Mouse (Mus musculus) kidney, adult 11 months (tissue): Measurements from ENCODE around the gene Ntf3.

Source experiments
- DNase-seq: peaks from one replicate; pipeline ENCODE4 v3.0.0; 2022

Ntf3 gene

GRCm38 (mm10) chr6:126166548-126167207 lies at the start of gene Ntf3:
Ntf3 (minus strand) TSS chr6:126166910.
- DNase-seq: no peak

- no peak for DNase-seq
These were observed 46.6 kb upstream of the Ntf3 start for GRCm38 (mm10) chr6:126213330-126213729.

GRCm38 (mm10) chr6:126203366-126203765 lies 36.7 kb upstream of the Ntf3 start:
- no peak for DNase-seq

- DNase-seq: peak; percentile 4
These were observed 36.2 kb upstream of the Ntf3 start for GRCm38 (mm10) chr6:126202959-126203358.

GRCm38 (mm10) chr6:126201721-126202120 lies 35.0 kb upstream of the Ntf3 start:
- DNase-seq: peak; percentile 23

- no peak for DNase-seq
These were observed 33.2 kb upstream of the Ntf3 start for GRCm38 (mm10) chr6:126199916-126200315.

GRCm38 (mm10) chr6:126194760-126195159 lies 28.1 kb upstream of the Ntf3 start:
- DNase-seq: no peak

- DNase-seq: no peak
These were observed 23.6 kb upstream of the Ntf3 start for GRCm38 (mm10) chr6:126190218-126190871.

GRCm38 (mm10) chr6:126187400-126187799 lies 20.7 kb upstream of the Ntf3 start:
- no peak for DNase-seq

- no peak for DNase-seq
These were observed 19.4 kb upstream of the Ntf3 start for GRCm38 (mm10) chr6:126186116-126186515.

GRCm38 (mm10) chr6:126172071-126172470 lies 5.4 kb upstream of the Ntf3 start:
- DNase-seq: no peak

GRCm38 (mm10) chr6:126170772-126171171 lies 4.1 kb upstream of the Ntf3 start:
- no peak for DNase-seq

GRCm38 (mm10) chr6:126167731-126168130 lies 1.0 kb upstream of the Ntf3 start:
- no peak for DNase-seq

- no peak for DNase-seq
These were observed 489 bp upstream of the Ntf3 start for GRCm38 (mm10) chr6:126167208-126167590.

- DNase-seq: no peak
These were observed 1.0 kb downstream of the Ntf3 start for GRCm38 (mm10) chr6:126165591-126166155.

- no peak for DNase-seq
These were observed 1.9 kb downstream of the Ntf3 start for GRCm38 (mm10) chr6:126164781-126165180.

GRCm38 (mm10) chr6:126163861-126164755 lies 2.6 kb downstream of the Ntf3 start:
- no peak for DNase-seq

- DNase-seq: peak; percentile 40
These were observed 3.5 kb downstream of the Ntf3 start for GRCm38 (mm10) chr6:126163181-126163621.

GRCm38 (mm10) chr6:126162351-126162758 lies 4.4 kb downstream of the Ntf3 start:
- no peak for DNase-seq

- no peak for DNase-seq
These were observed 5.0 kb downstream of the Ntf3 start for GRCm38 (mm10) chr6:126161571-126162340.

- DNase-seq: peak; percentile 27
These were observed 6.7 kb downstream of the Ntf3 start for GRCm38 (mm10) chr6:126160067-126160411.

- DNase-seq: peak; percentile 36
These were observed 7.2 kb downstream of the Ntf3 start for GRCm38 (mm10) chr6:126159279-126160066.
